Mouse (Mus musculus): ENCODE results near the gene Ly6g6c.

DNA sequence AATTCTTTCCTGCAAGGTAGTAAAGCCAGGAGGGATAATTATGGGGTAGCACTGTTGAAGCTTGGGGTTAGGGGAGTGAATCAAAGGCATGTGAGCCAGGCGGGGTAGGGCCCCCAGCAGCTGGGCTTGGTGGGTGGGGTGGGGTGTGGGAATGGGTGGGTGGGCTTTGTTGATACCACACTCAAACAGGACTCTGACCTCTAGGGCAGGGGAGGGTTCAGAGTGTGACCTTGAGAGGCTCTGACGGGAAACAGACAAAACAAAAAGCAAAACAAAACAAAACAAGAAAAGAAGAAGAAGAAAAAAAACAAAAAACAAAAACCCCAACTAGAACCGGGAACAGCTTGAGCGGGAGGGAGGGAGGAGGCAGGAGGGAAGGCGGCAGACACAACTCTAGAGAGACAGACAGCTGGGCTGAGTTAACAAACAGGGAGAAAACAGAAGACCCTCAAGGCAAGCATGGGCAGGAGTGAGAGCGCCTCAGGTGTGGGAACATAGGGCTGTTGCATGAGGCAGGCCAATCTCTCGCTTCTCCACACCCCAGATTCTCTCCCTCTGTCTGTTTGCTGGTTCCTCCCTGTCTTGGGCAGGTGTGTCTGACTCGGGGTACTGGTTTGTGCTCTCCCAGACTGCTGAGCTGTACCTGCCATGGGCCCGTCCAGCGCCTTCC is 11.5 kb downstream of the Ly6g6c start, which contains the start of gene Ly6g6e:
- no peak for TF ChIP-seq CTCF (IDR thresholded peaks at IDR 0.05; ENCODE audit: low read depth, low read length)
- TF ChIP-seq POLR2A (IDR thresholded peaks at IDR 0.05; ENCODE audit: extremely low read depth, insufficient read depth, low read length): no peak

All from liver, adult 2 months (tissue).